Mouse (Mus musculus): ENCODE data around the gene Sgms2.

DNA sequence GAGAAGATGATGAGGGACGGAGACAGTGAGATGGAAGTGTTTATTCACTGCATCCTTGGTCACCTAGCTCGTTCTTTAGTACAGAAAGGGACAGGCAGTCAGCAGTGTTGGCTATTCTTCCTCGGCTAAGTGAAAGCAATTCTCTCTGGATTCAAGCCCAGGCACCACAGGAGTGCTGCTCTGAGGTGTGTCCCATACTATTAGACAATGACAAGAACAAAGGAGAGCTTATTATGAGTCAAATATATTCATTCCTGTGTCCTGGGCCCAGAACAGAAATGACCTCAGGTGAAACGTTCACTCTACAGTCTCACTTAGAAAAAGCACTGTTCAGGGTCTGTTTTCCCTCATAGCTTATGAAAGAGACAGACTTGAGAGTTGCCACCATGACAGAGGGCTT is 151.9 kb downstream of the Sgms2 start:
- TF ChIP-seq POLR2A (IDR thresholded peaks at IDR 0.05; ENCODE audit: insufficient read depth, low read depth, low read length), result no peak
- no peak for TF ChIP-seq CTCF (IDR thresholded peaks at IDR 0.05)
- TF ChIP-seq EP300 (IDR thresholded peaks at IDR 0.05; ENCODE audit: insufficient read depth, low read depth, low read length), result no peak

Measured in heart, adult 2 months (tissue).